Mouse (Mus musculus): ENCODE measurements around the gene Eomes.

GRCm38 (mm10) chr9:118479508-118480291, 1.7 kb downstream of the Eomes start:
- TF ChIP-seq CTCF (IDR thresholded peaks at IDR 0.05; ENCODE audit: insufficient read depth, low read length) = no peak
- no peak for TF ChIP-seq POLR2A (IDR thresholded peaks at IDR 0.05; ENCODE audit: borderline replicate concordance, extremely low read depth, low read depth, low read length)
